Mouse (Mus musculus) CH12.LX (cell line): ENCODE data around the gene Otop3.

Experiments used
- CHD1 ChIP-seq: IDR thresholded peaks from 2 replicates; pipeline ENCODE4 v1.6.1; 2012; ENCODE audit warnings: low read depth, low read length, improper control_type of control experiment, inconsistent platforms
- CTCF ChIP-seq, 2 experiments: IDR thresholded peaks in 1 of 2; conservative IDR thresholded peaks in 1 of 2; 2 replicates each; pipeline ENCODE4 v1.5.1; 2011 to 2012; ENCODE audit warnings: low read depth in 2 of 2, low read length in 2 of 2, improper control_type of control experiment in 1 of 2, inconsistent platforms in 1 of 2, mild to moderate bottlenecking in 1 of 2, moderate library complexity in 1 of 2
- E2F4 ChIP-seq: IDR thresholded peaks from 2 replicates; pipeline ENCODE4 v1.6.1; 2011; ENCODE audit warnings: low read depth, low read length, improper control_type of control experiment; ENCODE audit not compliant: insufficient replicate concordance
- ELF1 ChIP-seq: IDR thresholded peaks from 2 replicates; pipeline ENCODE4 v1.6.1; 2014; ENCODE audit warnings: low read depth, mild to moderate bottlenecking, inconsistent platforms, low read length, improper control_type of control experiment
- EP300 ChIP-seq: IDR thresholded peaks from 2 replicates; pipeline ENCODE4 v1.6.1; 2011; ENCODE audit warnings: low read length, improper control_type of control experiment
- GABPA ChIP-seq: IDR thresholded peaks from 2 replicates; pipeline ENCODE4 v1.6.1; 2012; ENCODE audit warnings: low read depth, low read length, improper control_type of control experiment, inconsistent platforms; ENCODE audit not compliant: insufficient replicate concordance
- KAT2A ChIP-seq: IDR thresholded peaks from 2 replicates; pipeline ENCODE4 v1.6.1; 2012; ENCODE audit warnings: low read length, improper control_type of control experiment, inconsistent platforms; ENCODE audit not compliant: insufficient replicate concordance
- MAFK ChIP-seq: IDR thresholded peaks from 2 replicates; pipeline ENCODE4 v1.6.1; 2011; ENCODE audit warnings: low read length, improper control_type of control experiment; ENCODE audit not compliant: insufficient replicate concordance
- MYC ChIP-seq: IDR thresholded peaks from 2 replicates; pipeline ENCODE4 v1.6.1; 2011; ENCODE audit warnings: low read depth, mild to moderate bottlenecking, improper control_type of control experiment, low read length
- POLR2A ChIP-seq: IDR thresholded peaks from 2 replicates; pipeline ENCODE4 v1.6.1; 2011; ENCODE audit warnings: low read depth, mild to moderate bottlenecking, improper control_type of control experiment, low read length
- RAD21 ChIP-seq: IDR thresholded peaks from 2 replicates; pipeline ENCODE4 v1.6.1; 2011; ENCODE audit warnings: low read depth, mild to moderate bottlenecking, low read length, improper control_type of control experiment, moderate library complexity
- TBP ChIP-seq: conservative IDR thresholded peaks from 2 replicates; pipeline ENCODE4 v1.6.1; 2011; ENCODE audit warnings: low read depth, low read length, improper control_type of control experiment
- UBTF ChIP-seq: IDR thresholded peaks from 2 replicates; pipeline ENCODE4 v1.6.1; 2012; ENCODE audit warnings: low read depth, mild to moderate bottlenecking, inconsistent platforms, low read length, improper control_type of control experiment, moderate library complexity
- ZMIZ1 ChIP-seq: IDR thresholded peaks from 2 replicates; pipeline ENCODE4 v1.6.1; 2012; ENCODE audit warnings: low read depth, mild to moderate bottlenecking, inconsistent platforms, low read length, improper control_type of control experiment

DNA sequence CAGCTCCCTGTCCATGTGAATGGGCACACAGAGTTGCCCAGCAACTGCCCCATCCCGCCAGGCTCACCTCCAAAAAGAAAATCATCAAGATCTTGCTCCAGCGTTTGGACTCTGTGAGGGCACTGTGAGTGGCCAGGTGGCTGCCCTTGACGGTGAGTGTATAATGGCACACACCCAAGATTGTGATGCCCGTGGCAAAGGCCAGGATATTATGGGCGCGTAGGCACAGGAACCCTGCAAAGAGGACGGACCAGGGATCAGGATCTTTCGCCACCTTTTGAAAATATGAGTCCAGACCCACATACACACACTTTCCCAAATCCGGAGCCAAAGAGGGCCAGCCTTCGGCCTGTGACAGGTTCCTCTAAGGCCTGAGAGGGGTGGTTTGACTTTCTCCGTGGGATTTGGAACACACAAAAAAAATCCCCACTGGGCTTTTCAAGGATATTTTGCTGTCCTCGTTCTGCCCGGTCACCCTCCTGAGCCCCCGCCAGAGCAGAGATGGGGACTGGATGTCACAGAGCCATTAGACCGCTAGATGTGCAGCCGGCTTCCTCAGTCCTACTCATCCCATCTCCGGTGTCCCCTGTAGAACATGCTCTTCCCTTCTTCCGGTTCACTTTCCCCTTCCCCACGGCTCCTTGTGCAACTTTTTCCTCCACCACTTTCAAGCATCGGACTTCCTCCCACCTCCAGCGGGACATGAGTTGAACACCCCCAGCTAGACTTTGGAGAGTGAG, 37.9 kb upstream of the Otop3 start:
- no peak for TF ChIP-seq CHD1
- no peak for TF ChIP-seq POLR2A
- no peak for TF ChIP-seq E2F4
- no peak for TF ChIP-seq GABPA
- TF ChIP-seq ZMIZ1: no peak
- no peak for TF ChIP-seq EP300
- no peak for TF ChIP-seq MYC
- TF ChIP-seq CTCF (conservative IDR thresholded peaks at IDR 0.05 in 1 of 2, IDR thresholded peaks at IDR 0.05 in 1 of 2; ENCODE audit: low read depth in 2 of 2, low read length in 2 of 2): no peak
- no peak for TF ChIP-seq TBP
- TF ChIP-seq MAFK: no peak
- no peak for TF ChIP-seq UBTF
- TF ChIP-seq ELF1: 0 out of 2 replicates have a peak, but pooled peaks have one; percentile 5
- TF ChIP-seq KAT2A: no peak
- TF ChIP-seq RAD21: no peak
